Mouse (Mus musculus) CH12.LX (cell line): ENCODE measurements around the gene Ppp2r5c.

Experiments used
- CTCF ChIP-seq, 2 experiments: IDR thresholded peaks in 1 of 2; conservative IDR thresholded peaks in 1 of 2; 2 replicates each; pipeline ENCODE4 v1.5.1; 2011 to 2012; ENCODE audit warnings: low read depth in 2 of 2, low read length in 2 of 2, improper control_type of control experiment in 1 of 2, inconsistent platforms in 1 of 2, mild to moderate bottlenecking in 1 of 2, moderate library complexity in 1 of 2
- KAT2A ChIP-seq: IDR thresholded peaks from 2 replicates; pipeline ENCODE4 v1.6.1; 2012; ENCODE audit warnings: low read length, improper control_type of control experiment, inconsistent platforms; ENCODE audit not compliant: insufficient replicate concordance
- MXI1 ChIP-seq: IDR thresholded peaks from 2 replicates; pipeline ENCODE4 v1.6.1; 2011; ENCODE audit warnings: mild to moderate bottlenecking, low read depth, low read length, improper control_type of control experiment
- POLR2A ChIP-seq: IDR thresholded peaks from 2 replicates; pipeline ENCODE4 v1.6.1; 2011; ENCODE audit warnings: low read depth, mild to moderate bottlenecking, improper control_type of control experiment, low read length
- TCF12 ChIP-seq: IDR thresholded peaks from 2 replicates; pipeline ENCODE4 v1.6.1; 2014; ENCODE audit warnings: low read depth, mild to moderate bottlenecking, inconsistent platforms, low read length, improper control_type of control experiment

DNA sequence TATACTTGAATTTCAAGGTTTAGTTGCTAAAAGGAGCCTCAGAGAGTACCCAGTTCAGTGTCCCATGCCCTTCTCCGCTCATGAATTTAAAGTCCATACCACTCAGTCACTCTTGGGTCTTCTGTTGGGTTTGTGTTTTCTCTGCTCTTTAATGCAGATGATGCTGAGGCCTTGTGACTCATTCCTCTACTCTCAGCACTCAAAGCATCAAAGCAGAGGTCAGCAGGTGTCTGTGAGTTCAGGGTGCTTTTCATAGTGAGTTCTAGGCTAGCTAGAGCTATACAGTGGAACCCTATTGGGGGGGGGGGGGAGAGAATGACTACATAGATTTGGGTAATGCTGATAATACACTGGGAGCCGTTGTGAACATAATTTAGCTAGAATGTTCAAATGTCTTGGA is 163.8 kb downstream of the Ppp2r5c start:
- TF ChIP-seq POLR2A = no peak
- no peak for TF ChIP-seq TCF12
- TF ChIP-seq CTCF (conservative IDR thresholded peaks at IDR 0.05 in 1 of 2, IDR thresholded peaks at IDR 0.05 in 1 of 2; ENCODE audit: low read depth in 2 of 2, low read length in 2 of 2) = no peak
- no peak for TF ChIP-seq KAT2A
- no peak for TF ChIP-seq MXI1
